Mouse (Mus musculus) left cerebral cortex, postnatal 25 days (tissue): Measurements from ENCODE around the gene Fam222a. TPM values are rescaled to one million over a fixed set of nuclear protein-coding genes. Genes with fewer than 3 reads are reported as not detected.

Experiments used
- DNase-seq, 2 experiments: peaks; one replicate each; pipeline ENCODE4 v3.0.0; 2022; ENCODE audit warnings: low spot score in 2 of 2, mixed read lengths in 1 of 2
- intact Hi-C: fragments of 180-260 bp; cut with DNase I; formaldehyde crosslinking; loops from one replicate; pipeline ENCODE4 v1.15.1; 2025
- total RNA-seq, 2 experiments: library from RNA; stranded (reverse); gene quantifications; 2 replicates each; pipeline ENCODE4 v1.2.3; 2021

Gene Fam222a
- total RNA-seq, 2 experiments from 2014 or later, result 6.8 to 12.8 TPM

DNA sequence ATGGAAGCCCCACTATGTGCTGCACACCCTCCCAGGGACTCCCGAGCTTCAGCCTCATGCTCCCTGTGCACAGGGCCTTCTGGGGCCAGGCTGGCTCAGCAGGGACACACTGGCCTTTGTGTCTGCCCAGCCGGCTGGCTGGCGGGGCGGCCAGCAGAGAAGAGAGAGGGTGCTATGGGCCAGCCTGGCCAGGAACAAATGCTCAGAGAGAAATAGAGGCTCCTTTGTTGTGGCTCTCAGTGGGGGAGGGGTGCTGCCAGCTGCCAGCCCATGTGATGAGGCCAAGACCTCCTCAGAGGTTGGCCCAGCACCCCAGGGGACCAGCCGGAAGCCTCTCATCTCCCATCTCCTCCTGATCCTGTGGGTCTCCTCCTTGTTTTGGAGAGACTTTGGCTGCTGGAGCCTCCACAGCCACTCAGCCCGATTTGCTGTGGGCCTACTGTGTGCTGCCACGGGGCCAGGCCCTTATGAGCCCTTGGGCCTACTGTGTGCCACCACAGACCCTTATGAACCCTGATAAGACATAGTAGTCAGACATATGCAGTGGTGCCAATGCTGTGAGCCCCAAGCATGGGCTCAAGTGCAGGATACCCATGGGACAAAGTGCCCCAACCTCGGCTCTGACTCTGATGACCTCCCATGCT, 12.0 kb downstream of the Fam222a start:
- peak; percentile 61 to 62 for DNase-seq
- intact Hi-C loops, result no loop called here

DNA sequence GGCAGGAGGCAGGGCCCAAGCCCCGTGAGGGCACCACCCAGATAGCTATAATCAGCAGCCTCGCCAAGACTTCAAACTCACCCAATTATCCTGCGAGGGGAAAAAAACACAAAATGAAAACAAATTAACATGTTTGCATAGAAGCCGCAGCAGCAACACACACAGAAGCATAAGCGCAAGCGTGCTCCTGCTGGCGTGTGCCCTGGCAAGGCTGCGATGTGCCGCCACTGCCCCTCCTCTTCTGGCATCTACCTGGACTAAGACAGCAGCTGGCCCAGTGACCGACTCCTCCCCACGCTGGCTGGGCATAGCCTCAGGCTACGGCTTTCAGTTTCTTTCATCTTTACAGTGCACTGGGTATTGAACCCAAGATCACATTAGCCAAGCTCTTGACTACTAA, 13.7 kb downstream of the Fam222a start:
- intact Hi-C loops, result no loop called here
- no peak for DNase-seq

DNA sequence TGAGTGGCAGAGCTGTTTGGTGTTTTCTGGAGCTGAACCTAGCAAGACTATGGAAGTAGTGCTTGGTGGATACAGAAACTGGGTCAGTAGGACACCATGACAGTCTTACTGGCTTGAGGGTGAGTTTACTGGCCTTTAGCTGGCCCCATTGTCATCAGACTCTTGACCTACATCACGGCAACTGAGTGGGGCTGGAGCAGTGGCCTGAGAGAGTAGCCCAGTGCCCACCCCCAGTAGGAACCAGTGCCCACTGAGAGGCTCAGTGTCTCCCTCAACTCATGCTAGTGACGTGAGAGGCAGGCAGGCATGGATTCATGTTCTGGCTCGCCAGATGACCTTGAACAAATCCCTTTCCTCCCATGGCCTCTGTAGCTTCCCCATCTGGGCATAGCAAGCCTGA, 15.2 kb downstream of the Fam222a start:
- intact Hi-C loops, result no loop called here
- DNase-seq, result no peak

DNA sequence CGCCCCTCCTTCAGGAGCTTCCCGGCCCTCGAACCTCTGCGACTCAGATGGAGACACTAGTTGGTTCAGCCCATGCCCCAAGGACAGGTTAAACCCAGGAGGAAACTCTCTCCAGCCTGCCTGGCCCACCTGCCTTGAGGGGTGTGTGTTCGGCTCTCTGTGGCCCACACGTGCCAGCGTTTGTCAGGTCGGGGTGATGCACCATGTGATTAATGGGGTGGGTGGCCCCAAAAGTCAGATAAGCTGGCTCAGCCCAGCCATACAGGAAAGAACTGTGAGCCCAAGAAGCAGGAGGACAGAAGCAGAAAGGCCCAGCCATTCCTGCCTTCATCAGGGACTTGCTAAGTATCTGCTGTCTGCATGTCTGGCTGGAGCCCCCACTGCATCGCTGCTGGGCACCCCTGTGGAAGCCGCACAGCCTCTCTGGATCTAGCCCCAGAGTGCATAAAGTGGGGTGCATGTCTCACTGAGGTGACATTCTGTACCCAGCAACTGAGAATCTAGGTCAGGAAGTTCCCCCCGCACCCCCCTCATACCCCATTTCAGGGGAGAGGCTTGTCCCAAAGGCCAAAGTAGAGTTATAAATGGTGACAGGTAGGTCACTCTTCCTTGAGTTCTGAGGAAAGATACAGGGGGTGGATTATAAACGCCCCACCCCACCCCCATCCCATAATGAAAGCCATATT, 15.8 kb downstream of the Fam222a start:
- intact Hi-C loops, result no loop called here
- no peak for DNase-seq

DNA sequence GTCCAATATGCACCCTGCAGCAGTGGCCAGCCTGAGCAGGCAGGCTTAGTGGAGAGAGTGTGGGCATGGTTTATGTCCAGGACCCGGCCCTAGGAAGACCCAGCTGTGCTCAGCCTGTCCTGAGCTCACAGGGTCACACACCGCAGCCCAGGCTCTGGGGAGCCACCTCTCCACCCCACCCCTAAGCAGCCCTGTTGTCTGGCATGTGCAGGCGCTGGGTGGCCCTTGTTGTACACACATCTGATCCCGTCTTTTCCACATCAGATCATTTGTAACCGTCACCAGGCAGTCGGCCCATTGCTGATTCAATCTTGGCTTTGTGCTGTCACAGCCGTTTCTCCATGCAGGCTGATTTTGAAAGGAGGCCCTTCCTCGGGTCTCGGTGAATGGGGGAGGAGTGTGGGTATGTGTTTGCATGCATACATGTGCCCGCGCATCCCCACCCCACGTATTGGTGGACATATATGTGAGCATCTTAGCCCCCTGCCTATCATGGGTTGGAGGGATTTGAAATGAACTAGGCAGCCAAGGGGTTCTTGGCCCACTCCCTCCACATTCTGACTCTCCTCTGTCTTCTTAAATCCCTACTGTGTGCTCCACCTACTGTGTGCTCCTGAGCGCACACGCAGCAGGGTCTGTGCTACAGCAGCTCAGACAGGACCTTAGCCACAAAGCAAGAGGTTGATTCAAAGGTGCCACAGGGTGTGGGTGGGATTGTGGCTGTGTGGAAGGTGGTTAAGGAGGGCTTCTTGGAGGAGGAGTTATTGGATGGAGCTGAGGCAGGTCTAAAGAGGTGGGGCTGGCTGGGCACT, 16.7 kb downstream of the Fam222a start:
- intact Hi-C loops, result no loop called here
- no peak for DNase-seq

DNA sequence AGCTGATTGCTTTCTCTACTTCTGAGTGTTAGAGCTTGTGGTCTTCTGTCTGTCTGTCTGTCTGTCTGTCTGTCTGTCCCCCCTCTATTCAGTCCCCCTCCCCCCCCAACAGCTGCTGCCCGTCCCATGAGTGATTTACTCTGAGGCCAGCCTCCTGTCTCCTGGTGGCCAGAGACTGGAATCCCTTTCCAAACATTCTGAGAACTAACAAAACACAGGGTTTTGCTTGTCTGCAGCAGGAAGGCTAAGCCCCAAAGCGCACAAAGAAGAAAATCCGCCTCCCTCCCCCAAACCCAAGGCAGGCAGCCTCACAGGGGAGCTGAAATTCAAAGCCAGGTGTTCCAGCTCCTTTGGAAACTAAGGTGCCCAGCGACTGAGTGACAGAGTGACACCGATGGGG, 17.9 kb downstream of the Fam222a start:
- DNase-seq, result no peak
- intact Hi-C loops, result no loop called here

DNA sequence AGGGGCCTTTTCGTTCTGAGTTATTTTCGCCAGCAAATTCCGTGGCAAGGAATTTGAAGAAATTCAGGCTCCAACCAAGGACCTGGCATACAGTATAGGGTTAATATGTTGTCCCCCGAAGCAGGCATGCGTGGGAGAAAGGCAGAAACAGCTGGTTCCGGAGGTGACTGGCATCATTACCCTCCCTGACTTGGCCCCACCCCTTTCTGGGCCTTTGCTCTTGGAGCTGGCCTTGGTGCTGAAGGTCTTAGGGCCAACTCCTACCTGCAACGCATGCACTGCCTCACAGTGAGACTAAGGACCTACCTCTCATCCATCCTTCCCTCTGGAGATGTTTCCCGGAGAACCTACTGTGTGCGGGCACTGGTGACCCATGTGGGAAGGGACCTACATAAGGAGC, 20.1 kb downstream of the Fam222a start:
- no peak for DNase-seq
- intact Hi-C loops, result no loop called here

DNA sequence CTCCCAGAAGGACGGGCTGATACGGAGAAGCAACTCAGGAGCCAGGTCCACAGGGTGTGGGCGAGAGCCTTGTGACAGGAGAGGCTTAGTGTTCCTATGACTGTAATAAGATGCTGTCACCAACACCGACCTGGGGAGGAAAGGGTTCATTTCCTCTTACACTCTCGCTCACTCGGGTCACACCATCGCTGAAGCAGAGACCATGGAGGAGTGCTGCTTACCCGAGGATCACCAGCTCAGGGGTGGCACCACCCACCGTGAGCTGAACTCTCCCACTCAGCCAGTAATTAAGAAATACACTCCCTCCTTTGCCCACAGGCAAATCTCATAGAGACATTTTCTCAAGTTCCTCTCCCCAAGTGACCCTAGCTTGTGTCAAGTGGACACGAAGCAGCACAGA, 20.6 kb downstream of the Fam222a start:
- DNase-seq, result no peak
- intact Hi-C loops, result no loop called here

DNA sequence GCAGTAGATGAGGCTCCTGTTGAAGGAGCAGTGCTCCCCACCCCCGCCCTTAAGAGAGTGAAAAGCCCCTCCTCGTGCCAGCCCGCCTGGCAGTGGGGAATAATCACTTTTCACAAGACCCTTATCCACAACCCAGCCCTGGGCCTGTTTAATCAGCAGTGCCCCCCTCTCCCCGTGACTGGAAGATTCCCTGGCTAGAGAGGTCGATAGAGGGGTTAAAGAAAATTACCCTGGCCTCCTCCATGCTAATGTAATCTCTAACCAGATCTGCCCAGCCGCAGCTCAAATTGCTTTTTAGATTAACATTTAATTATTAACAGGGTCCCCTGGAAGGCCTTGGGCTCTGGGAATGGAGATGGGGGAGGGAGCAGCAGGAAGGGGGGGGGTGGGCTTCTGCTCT, 21.2 kb downstream of the Fam222a start:
- intact Hi-C loops, result no loop called here

DNA sequence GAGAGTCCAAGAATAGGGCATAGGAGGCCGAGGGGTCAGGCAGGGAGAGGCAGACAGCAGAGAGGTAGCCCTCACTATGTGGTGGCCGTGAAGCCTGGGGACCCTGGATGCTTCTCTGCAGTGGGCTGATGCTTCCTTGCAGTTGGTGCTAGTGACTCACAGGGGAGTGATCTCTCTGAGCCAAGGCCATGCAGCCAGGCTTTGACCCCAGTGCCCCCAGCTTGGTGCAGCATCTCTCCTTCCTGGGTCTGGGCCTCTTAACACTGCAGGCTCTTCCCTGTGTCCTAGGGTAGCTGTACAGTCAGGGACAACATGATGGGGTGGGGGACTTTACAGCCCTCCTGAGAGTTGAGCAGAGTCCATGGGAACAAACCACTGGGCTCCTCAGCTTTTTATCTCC, 21.6 kb downstream of the Fam222a start:
- DNase-seq, result no peak
- intact Hi-C loops, result no loop called here

More for the DNA sequence above, 21.2 kb downstream of the Fam222a start:
- no peak for DNase-seq

DNA sequence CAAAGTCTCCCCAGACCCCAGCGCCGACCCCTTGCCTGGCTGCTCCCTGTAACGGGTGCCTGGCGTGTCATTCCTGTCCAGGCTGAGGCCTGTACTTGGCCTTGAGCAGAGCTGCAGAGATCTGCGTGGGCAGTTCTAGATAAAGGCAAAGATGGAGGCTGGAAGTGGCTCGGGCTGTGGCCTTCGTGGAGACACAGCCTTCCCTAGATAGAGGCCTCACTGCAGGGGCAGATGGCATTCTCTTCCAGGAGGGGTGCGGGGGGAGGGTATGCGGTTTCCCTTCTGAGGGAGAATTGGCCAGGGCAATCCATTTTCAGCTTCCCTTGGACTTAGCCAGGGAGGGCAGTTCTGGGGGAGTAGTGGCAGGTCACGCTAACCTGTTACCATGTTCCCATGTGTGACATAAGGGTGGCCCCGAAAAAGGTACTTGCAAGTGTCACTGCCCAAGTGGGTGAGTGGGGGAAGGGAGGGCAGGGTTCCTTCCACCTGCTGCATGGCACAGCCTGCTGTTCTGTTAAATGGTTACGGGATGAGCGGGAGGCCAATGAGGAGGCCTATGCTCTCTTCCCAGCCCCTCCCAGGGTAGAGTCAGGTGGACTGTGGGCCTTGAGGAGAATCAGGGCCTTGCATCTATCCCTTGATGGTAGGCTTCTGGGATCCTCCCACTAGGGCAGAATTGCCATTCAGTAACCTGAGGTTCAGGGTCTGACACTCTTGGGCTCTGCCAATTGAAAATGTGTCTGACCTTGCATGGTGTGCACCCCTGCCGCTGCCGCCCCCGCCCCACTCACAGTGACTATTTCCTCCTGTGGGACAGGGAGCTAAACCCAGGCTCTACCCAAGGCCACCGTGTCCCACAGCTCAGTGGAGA, 22.5 kb downstream of the Fam222a start:
- DNase-seq, result no peak
- intact Hi-C loops, result no loop called here

DNA sequence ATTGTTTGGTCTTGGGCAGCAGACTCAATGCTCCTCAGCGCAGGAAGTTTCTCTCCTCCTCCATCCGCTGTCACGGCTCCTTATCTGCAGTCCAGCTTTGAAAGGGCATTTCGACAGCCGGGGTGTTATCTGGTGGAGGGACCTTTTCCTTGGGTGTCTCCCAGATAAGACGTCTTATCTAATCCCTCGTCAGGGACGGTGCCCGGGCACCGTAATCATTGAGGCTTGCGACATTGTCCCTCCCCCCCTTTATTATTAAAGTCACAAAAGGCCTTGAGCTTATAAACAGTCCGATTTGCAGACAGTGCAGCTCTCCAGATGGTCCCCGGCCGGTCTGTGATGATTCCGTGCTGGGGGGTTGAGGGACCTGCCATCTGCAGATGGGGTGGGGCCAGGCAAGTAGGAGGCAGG, 23.3 kb downstream of the Fam222a start:
- intact Hi-C loops, result no loop called here
- DNase-seq, result no peak

DNA sequence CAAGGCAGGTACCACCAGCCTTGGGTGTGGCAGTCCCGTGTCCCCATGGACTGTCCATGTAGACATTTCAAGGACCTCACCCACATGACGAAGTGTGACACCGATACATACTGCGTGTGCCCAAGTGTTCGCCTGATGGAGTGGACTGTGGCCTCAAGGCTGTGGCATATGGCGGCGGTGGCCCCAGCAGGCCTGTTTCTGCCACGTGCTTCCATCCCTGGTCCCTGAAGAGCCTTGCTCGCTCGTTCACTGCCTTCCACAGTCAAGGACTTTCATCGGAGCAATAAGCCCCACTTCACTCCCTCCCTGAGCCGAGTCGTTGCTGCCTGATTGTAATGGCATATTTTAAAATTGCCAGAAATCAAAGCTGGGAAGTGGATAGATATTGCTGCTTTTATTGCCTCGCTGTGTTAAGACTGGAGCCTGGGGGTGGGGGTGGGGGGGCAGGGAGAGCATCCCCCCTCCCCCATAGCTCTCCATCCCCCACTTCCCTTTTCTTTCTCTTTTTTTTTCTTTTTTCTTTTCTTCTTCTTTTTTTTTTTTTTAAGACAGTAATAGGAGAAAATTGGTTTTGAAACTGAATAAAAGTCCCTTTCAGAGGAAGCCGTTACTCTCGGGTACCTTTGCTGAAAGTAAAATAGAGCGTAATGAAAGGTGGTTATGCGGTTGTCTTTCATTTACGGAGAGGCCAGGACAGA, 24.8 kb downstream of the Fam222a start:
- no peak for DNase-seq
- intact Hi-C loops, result no loop called here

DNA sequence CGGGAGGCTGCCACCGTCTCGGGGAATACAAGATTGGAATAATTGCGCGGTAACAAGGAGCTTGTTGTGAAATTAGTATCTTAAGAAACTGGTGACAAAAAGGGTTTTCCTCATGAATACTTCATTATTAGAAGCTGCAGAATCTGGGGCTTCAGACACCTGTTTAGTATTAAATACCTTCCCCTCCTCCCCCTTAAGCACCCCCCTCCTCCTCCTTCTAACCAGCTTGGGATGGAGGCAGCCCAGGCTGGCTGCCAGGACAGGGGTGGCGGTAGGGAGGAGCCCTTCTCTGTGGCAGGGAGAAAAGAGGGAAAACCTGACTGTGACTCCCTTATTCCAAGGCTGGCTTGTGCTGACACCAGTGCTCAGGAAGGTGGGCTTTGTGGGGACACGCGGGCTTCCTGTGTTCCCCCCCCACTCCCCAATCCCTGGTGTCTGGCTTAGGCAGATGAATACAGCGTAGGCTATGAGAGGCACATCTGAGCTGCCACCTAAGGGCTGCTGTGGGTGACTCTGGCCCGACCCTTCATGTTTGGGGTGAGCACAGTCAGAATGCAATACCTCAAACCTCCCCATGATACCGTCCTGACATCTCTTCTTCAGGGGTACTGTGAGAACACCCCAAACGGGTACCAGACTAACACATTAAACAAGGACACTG, 25.5 kb downstream of the Fam222a start:
- intact Hi-C loops, result no loop called here
- no peak for DNase-seq

DNA sequence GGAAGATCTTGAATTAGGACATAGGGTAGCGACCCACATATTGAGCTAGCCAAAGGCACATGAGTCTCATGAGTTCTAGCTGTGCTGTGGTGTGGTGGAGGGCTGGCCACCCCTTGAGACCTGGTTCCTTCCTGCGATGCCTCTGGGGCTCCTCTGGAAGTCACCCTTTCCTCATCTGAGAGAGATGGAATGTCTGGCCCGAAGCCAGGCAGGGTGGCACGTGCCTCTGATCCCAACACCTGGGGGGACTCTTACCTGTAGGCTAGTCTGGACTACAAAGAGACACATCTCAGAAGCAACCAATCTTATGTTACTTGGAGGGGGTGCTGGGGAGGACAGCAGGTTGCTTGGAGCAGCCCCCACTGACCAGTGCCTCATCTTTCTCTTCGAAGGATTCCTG, 26.1 kb downstream of the Fam222a start:
- intact Hi-C loops, result no loop called here
- DNase-seq, result no peak

DNA sequence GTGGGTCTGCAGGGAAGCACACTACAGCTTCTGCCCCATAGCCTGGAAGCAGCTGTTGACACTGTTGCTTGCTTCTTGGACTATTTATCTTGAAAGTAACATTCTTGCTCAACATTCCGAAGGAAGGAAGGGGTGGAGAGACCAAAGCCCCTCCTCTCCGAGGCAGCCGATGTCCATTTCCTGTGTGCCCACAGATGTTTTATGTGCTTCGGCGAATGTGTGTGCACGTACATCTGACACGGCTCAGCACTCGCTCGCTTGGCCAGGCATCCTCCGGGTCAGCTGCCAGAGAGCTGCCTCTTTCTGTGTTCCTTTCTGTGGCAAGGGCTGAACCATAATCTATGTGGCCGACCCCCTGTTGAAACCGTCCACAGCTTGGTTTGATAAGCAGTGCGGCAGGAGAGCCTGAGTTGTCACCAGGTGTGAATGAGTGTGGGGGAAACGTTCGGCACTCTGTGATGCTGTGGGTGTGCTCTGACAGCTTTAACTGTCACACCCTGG, 27.0 kb downstream of the Fam222a start:
- intact Hi-C loops, result no loop called here
- DNase-seq, result no peak

DNA sequence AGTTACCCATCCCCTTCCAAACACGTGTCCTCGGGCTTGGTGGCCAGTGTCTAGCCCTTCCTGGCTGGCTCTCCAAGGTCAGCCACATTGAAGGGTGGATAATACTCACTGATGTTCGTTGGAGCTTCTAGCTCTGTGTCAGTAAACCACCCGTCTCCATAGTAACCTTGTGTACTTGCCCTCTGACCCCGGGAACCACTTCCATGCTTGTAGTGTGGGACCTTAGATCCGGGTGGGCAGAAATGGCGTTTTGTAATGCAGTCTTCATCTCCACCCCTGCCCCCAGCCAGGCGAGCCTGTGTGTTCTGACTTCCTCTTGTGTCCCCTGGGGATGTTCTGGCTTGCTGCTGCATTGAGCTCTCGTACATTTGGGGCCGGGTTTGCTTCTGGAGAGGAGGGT, 28.8 kb downstream of the Fam222a start:
- intact Hi-C loops, result no loop called here
- no peak for DNase-seq

DNA sequence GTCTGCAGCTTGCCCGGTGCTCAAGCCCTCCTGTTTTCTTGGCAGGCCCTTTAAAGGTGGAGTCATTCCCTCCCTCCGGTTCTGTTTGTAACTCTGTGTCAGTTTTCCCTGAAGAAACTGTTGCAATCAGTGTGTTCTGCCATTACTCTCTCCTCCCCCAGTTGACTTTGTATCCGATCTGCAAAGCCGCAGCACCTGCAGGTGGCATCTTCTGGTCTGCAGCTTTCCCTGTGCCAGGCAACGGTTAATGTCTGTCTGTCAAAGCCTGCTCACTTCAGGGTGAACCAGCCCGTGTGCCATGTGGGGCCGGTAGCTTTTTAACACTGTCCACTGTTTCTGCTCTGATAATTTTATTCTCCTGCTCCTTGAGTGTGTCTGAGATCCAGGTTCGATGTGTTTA, 29.4 kb downstream of the Fam222a start:
- intact Hi-C loops, result no loop called here
- no peak for DNase-seq

DNA sequence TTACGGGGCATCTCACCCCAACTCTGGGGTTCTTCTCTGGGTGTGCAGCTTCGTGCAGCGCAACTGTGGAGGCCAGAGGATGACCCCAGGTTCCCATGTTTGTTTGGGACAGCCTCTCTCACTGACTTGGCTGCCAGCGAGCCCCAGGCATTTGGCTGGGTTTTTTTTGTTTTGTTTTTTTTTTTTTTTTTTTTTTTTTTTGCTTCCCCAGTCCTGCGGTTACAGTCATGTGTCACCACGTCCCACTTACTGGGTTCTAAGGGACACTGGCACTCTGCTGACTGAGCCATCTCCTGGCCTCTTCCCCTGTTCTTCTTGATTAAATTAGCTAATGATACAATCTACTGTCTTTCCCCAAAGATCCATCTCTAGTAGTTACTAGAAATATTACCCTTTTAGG, 29.8 kb downstream of the Fam222a start:
- intact Hi-C loops, result no loop called here
- no peak for DNase-seq
